Mouse (Mus musculus): Measurements from ENCODE around the gene Slc38a1. TPM values are rescaled to one million over a fixed set of nuclear protein-coding genes. Genes with fewer than 3 reads are reported as not detected.
A peak's percentile ranks its signal among the peaks of the same experiment; 100 is the strongest.

The Slc38a1 gene
- polyA plus RNA-seq, 1 experiment from 2014 or later, result 139 TPM

DNA sequence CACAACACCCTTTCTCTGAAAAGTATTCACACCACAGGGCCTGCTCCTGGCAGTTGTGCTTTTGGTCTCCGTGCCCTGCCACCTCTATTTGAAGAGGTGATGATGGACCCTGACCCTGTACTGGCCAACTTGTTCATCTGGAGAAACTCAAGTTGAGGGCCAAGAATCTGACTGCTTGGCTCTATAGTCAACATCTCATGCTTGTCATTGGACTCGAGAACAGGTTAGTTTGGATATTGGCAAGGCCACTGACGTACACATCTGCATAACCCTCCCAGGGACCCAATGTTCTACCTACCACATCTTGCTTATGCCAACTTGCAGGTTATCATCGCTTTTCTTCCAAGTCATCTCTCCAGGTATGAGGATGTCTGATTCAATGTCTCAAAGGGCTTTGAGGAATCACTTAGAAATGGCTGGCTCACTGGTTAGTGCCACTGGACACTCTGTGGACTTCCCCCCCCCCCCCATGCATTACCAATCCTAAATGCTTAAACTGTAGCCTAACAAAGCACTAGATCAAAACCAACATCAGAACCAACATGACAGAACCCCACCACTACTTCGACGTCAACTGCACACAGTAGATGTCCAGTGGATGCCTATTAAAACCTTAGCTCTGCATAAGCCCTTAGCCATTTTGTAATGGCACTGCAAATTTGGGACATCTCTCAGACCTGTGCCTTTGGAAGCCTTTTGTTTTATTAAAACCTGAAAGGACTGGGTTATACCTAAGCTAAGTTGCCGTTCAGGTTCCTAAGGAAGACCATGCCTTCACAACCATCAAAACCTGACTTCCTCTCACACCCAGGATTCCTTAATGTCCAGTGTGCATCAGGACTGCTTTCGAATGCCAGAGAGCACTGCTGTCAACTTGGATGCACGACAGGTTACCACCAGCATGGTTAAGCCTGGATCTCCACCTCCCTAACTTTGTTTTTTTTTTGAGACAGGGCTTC lies 43.8 kb upstream of the Slc38a1 start:
- 83% methylated on average over 9 of the region's 9 CpGs for WGBS
- no peak overlapping the region for H3K9ac ChIP-seq (ENCODE audit: low read length)
- H3K27me3 ChIP-seq (ENCODE audit: control insufficient read depth, insufficient read depth, low read length), result no peaks in the 10 kb centered on the region
- no peak overlapping the region for H3K4me2 ChIP-seq (ENCODE audit: low read depth, low read length, severe bottlenecking)
- peaks cover 25% of the 10 kb centered on the region for H3K36me3 ChIP-seq (ENCODE audit: control insufficient read depth, insufficient read depth, low read length)
- DNase-seq (ENCODE audit: low spot score) (no peak), ATAC-seq (replicated peaks; ENCODE audit: low FRiP score) (0 out of 2 replicates have a peak, but pooled peaks have one; percentile 40)
- H3K9me3 ChIP-seq (ENCODE audit: control insufficient read depth, low read length), result no peaks in the 10 kb centered on the region
- H3K4me1 ChIP-seq (replicated peaks; ENCODE audit: control insufficient read depth, insufficient read depth, low read length), result 0 out of 2 replicates have a peak, but pooled peaks cover 2% of the 10 kb centered on the region
- no peak overlapping the region for H3K27ac ChIP-seq (ENCODE audit: low read depth, low read length)
- H3K4me3 ChIP-seq (ENCODE audit: low read depth, low read length), result no peak overlapping the region

GRCm38 (mm10) chr15:96685273-96685672 lies 42.6 kb upstream of the Slc38a1 start:
- no peak overlapping the region for H3K4me3 ChIP-seq (ENCODE audit: low read depth, low read length)
- H3K27me3 ChIP-seq (ENCODE audit: control insufficient read depth, insufficient read depth, low read length), result no peaks in the 10 kb centered on the region
- DNase-seq (ENCODE audit: low spot score), result no peak
- 0 out of 2 replicates have a peak, but pooled peaks cover 2% of the 10 kb centered on the region for H3K4me1 ChIP-seq (replicated peaks; ENCODE audit: control insufficient read depth, insufficient read depth, low read length)
- H3K9ac ChIP-seq (ENCODE audit: low read length), result no peak overlapping the region
- 76% methylated on average over 6 of the region's 6 CpGs for WGBS
- no peak for ATAC-seq (replicated peaks; ENCODE audit: low FRiP score)
- peaks cover 13% of the 10 kb centered on the region for H3K36me3 ChIP-seq (ENCODE audit: control insufficient read depth, insufficient read depth, low read length)
- no peak overlapping the region for H3K4me2 ChIP-seq (ENCODE audit: low read depth, low read length, severe bottlenecking)
- H3K9me3 ChIP-seq (ENCODE audit: control insufficient read depth, low read length), result no peaks in the 10 kb centered on the region
- H3K27ac ChIP-seq (ENCODE audit: low read depth, low read length), result no peak overlapping the region

DNA sequence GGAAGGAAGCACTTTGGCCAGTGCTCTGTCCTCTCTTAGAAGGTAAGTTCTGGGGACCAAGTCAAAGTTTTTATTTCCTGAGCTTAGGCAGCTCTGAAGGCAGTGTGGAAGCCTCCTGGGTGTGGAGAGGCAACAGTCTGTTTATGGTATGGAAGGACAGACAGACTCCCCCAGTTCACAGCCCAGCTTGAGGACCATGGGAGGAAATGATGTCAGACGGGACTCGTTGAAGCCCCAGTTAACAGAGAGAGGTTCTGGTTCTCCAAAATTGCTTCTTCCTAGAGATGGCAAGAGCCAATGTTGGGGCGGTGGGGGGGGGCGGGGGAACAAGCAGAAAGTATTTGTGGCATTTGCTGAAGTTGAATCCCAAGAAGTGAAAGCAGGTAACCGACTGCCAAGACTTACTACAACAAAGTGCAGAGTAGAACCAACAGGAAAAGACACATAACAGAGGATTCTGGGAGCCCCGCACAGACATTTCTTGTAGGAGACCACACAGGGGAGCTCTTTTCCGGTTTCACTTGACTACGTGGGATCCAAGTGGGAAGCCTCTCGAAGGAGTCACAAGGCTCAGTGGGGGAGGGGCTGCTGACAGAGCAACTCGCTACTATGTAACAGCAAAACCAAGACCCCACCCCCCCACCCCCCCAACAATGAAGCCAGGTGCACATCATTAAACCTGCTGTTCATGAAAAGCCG lies 41.6 kb upstream of the Slc38a1 start:
- DNase-seq (ENCODE audit: low spot score), result no peak
- Histone ChIP-seq H3K27ac (ENCODE audit: low read depth, low read length) (no peak overlapping the region), H3K9me3 (ENCODE audit: control insufficient read depth, low read length) (no peaks in the 10 kb centered on the region), H3K9ac (ENCODE audit: low read length) (no peak overlapping the region), H3K4me2 (ENCODE audit: low read depth, low read length, severe bottlenecking) (no peak overlapping the region), H3K36me3 (ENCODE audit: control insufficient read depth, insufficient read depth, low read length) (peaks cover 12% of the 10 kb centered on the region), H3K4me3 (ENCODE audit: low read depth, low read length) (no peak overlapping the region), H3K27me3 (ENCODE audit: control insufficient read depth, insufficient read depth, low read length) (no peaks in the 10 kb centered on the region), H3K4me1 (replicated peaks; ENCODE audit: control insufficient read depth, insufficient read depth, low read length) (0 out of 2 replicates have a peak, but pooled peaks cover 2% of the 10 kb centered on the region)
- no peak for ATAC-seq (replicated peaks; ENCODE audit: low FRiP score)
- WGBS, result 49% methylated on average over 11 of the region's 11 CpGs

DNA sequence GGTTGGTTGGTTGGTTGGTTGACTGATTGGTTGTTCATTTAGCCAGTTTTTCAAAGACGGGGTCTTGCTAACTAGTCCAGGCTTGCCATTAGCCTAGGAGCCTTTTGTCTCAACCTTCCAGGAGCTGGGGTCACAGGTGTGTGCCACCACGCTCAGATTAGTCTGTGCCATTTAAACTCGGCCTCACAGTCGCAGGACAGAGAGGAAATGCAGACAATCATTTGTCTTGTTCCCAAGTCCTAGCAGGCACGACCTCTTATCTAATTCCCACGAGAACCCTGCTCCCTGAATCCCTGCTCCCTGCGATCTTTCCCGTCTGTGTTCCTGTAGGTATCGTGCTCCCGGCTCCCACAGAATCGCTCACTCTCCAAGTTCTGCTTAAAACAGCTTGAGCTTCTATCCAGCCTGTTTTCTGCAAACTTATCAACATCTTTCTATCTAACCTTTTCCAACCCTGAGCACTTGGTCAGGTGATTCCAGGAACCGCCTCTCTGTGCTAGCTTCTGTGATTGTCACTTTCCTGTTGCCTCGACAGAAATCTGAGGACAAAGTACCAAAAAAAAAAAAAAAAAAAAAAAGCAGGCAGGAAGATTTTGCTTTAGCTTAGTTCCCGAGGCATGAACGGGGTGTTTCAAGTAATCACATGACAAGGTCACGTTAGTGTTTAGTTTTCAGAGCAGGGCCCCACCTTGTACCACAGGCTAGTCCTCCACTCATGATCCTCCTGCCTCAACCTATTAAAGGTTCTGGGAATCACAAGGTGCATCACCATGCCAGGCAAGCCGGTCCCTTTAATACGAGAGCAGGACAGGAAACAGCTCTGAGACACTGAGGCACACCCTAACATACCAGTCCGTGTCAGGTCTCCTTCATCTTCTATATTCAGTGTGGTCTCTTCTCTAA lies 36.4 kb upstream of the Slc38a1 start:
- ATAC-seq (replicated peaks; ENCODE audit: low FRiP score), result no peak
- Histone ChIP-seq H3K4me3 (ENCODE audit: low read depth, low read length) (no peak overlapping the region), H3K9ac (ENCODE audit: low read length) (no peak overlapping the region), H3K36me3 (ENCODE audit: control insufficient read depth, insufficient read depth, low read length) (no peaks in the 10 kb centered on the region), H3K27me3 (ENCODE audit: control insufficient read depth, insufficient read depth, low read length) (no peaks in the 10 kb centered on the region), H3K4me2 (ENCODE audit: low read depth, low read length, severe bottlenecking) (no peak overlapping the region), H3K27ac (ENCODE audit: low read depth, low read length) (no peak overlapping the region), H3K9me3 (ENCODE audit: control insufficient read depth, low read length) (no peaks in the 10 kb centered on the region), H3K4me1 (replicated peaks; ENCODE audit: control insufficient read depth, insufficient read depth, low read length) (no peaks in the 10 kb centered on the region)
- WGBS, result 75% methylated on average over 19 of the region's 19 CpGs
- DNase-seq (ENCODE audit: low spot score), result no peak

GRCm38 (mm10) chr15:96676518-96676917 lies 33.8 kb upstream of the Slc38a1 start:
- no peak overlapping the region for H3K9ac ChIP-seq (ENCODE audit: low read length)
- DNase-seq (ENCODE audit: low spot score) (no peak), ATAC-seq (replicated peaks; ENCODE audit: low FRiP score) (no peak)
- H3K4me3 ChIP-seq (ENCODE audit: low read depth, low read length), result no peak overlapping the region
- no peaks in the 10 kb centered on the region for H3K27me3 ChIP-seq (ENCODE audit: control insufficient read depth, insufficient read depth, low read length)
- H3K4me2 ChIP-seq (ENCODE audit: low read depth, low read length, severe bottlenecking), result no peak overlapping the region
- H3K36me3 ChIP-seq (ENCODE audit: control insufficient read depth, insufficient read depth, low read length), result no peaks in the 10 kb centered on the region
- WGBS, result 74% methylated on average over 10 of the region's 10 CpGs
- no peaks in the 10 kb centered on the region for H3K4me1 ChIP-seq (replicated peaks; ENCODE audit: control insufficient read depth, insufficient read depth, low read length)
- H3K27ac ChIP-seq (ENCODE audit: low read depth, low read length), result no peak overlapping the region
- H3K9me3 ChIP-seq (ENCODE audit: control insufficient read depth, low read length), result no peaks in the 10 kb centered on the region

- H3K4me2 ChIP-seq (ENCODE audit: low read depth, low read length, severe bottlenecking), result no peak overlapping the region
- no peaks in the 10 kb centered on the region for H3K4me1 ChIP-seq (replicated peaks; ENCODE audit: control insufficient read depth, insufficient read depth, low read length)
- 87% methylated on average over 15 of the region's 15 CpGs for WGBS
- no peaks in the 10 kb centered on the region for H3K9me3 ChIP-seq (ENCODE audit: control insufficient read depth, low read length)
- no peak overlapping the region for H3K4me3 ChIP-seq (ENCODE audit: low read depth, low read length)
- no peaks in the 10 kb centered on the region for H3K36me3 ChIP-seq (ENCODE audit: control insufficient read depth, insufficient read depth, low read length)
- H3K9ac ChIP-seq (ENCODE audit: low read length), result no peak overlapping the region
- H3K27ac ChIP-seq (ENCODE audit: low read depth, low read length), result no peak overlapping the region
- DNase-seq (ENCODE audit: low spot score) (no peak), ATAC-seq (replicated peaks; ENCODE audit: low FRiP score) (no peak)
- no peaks in the 10 kb centered on the region for H3K27me3 ChIP-seq (ENCODE audit: control insufficient read depth, insufficient read depth, low read length)
These were observed 33.0 kb upstream of the Slc38a1 start for GRCm38 (mm10) chr15:96675744-96676143.

DNA sequence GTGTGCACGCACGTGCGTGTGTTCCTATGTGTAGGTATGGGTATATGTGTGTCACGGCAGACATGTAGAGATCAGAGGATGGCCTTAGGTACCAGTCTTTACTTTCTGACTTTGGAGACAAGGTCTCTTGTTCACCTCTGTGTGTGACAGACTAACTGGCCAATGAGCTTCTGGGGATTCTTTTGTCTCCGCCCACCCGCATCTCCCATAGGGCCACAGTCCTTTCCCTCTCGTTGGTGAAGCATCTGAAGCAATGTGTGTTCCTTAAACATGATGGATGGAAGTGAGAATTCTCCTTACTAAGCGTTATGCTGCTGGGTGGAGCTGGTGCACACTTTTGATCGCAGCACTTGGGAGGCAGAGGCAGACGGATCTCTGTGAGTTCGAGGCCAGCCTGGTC lies 32.3 kb upstream of the Slc38a1 start:
- H3K36me3 ChIP-seq (ENCODE audit: control insufficient read depth, insufficient read depth, low read length), result no peaks in the 10 kb centered on the region
- H3K4me3 ChIP-seq (ENCODE audit: low read depth, low read length), result no peak overlapping the region
- DNase-seq (ENCODE audit: low spot score) (no peak), ATAC-seq (replicated peaks; ENCODE audit: low FRiP score) (no peak)
- no peak overlapping the region for H3K9ac ChIP-seq (ENCODE audit: low read length)
- H3K9me3 ChIP-seq (ENCODE audit: control insufficient read depth, low read length), result no peaks in the 10 kb centered on the region
- no peak overlapping the region for H3K4me2 ChIP-seq (ENCODE audit: low read depth, low read length, severe bottlenecking)
- no peak overlapping the region for H3K27ac ChIP-seq (ENCODE audit: low read depth, low read length)
- no peaks in the 10 kb centered on the region for H3K4me1 ChIP-seq (replicated peaks; ENCODE audit: control insufficient read depth, insufficient read depth, low read length)
- WGBS, result 81% methylated on average over 11 of the region's 11 CpGs
- no peaks in the 10 kb centered on the region for H3K27me3 ChIP-seq (ENCODE audit: control insufficient read depth, insufficient read depth, low read length)

GRCm38 (mm10) chr15:96674089-96674488 lies 31.4 kb upstream of the Slc38a1 start:
- Histone ChIP-seq H3K9me3 (ENCODE audit: control insufficient read depth, low read length) (no peaks in the 10 kb centered on the region), H3K36me3 (ENCODE audit: control insufficient read depth, insufficient read depth, low read length) (no peaks in the 10 kb centered on the region)

More at GRCm38 (mm10) chr15:96674089-96674488, 31.4 kb upstream of the Slc38a1 start:
- no peak overlapping the region for H3K9ac ChIP-seq (ENCODE audit: low read length)
- no peak overlapping the region for H3K4me3 ChIP-seq (ENCODE audit: low read depth, low read length)
- DNase-seq (ENCODE audit: low spot score), result no peak
- no peak overlapping the region for H3K4me2 ChIP-seq (ENCODE audit: low read depth, low read length, severe bottlenecking)
- no peak for ATAC-seq (replicated peaks; ENCODE audit: low FRiP score)
- H3K27ac ChIP-seq (ENCODE audit: low read depth, low read length), result no peak overlapping the region
- H3K4me1 ChIP-seq (replicated peaks; ENCODE audit: control insufficient read depth, insufficient read depth, low read length), result no peaks in the 10 kb centered on the region
- 71% methylated on average over 1 of the region's 1 CpGs for WGBS
- no peaks in the 10 kb centered on the region for H3K27me3 ChIP-seq (ENCODE audit: control insufficient read depth, insufficient read depth, low read length)
